Mouse (Mus musculus) spleen, adult 2 months (tissue): ENCODE results near the gene Eif2d.

Experiments used
- CTCF ChIP-seq: fragments of 200-500 bp; IDR thresholded peaks from 2 replicates; pipeline ENCODE4 v1.5.1; 2011; ENCODE audit warnings: mild to moderate bottlenecking, inconsistent platforms; ENCODE audit not compliant: insufficient read depth, insufficient read length, insufficient replicate concordance; ENCODE audit errors: extremely low read depth
- POLR2A ChIP-seq: fragments of 200-500 bp; IDR thresholded peaks from 2 replicates; pipeline ENCODE4 v1.6.1; 2011; ENCODE audit warnings: low read depth, low read length, inconsistent platforms

DNA sequence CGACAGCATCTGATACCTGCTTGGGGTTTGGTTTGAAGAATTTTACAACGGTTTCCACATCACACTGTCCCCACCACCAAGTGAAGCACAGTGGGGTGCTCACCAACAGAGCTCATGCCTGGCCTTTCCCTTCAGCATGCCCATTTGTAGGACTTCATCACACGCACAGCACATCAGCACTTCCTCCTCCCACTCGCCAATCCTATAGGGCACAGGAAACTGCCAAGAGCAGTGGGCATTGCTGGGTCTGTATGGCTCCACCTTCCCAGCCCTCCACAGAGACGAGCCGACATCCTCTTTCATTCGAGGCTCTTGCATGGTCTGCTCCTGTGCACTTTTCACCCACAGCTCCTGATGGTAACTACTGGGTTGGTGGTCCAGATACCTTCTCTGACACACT lies 30.2 kb downstream of the Eif2d start:
- TF ChIP-seq CTCF (no peak), POLR2A (no peak)
